Mouse (Mus musculus): Measurements from ENCODE around the gene Tdgf1.

GRCm38 (mm10) chr9:110965910-110966231, 19.9 kb upstream of the Tdgf1 start:
- TF ChIP-seq CTCF (IDR thresholded peaks at IDR 0.05; ENCODE audit: low read depth, low read length) (no peak), POLR2A (IDR thresholded peaks at IDR 0.05; ENCODE audit: insufficient read depth, low read length) (no peak), EP300 (IDR thresholded peaks at IDR 0.05; ENCODE audit: insufficient read depth, low read depth, low read length) (no peak)
